Mouse (Mus musculus) frontal cortex, postnatal 10 days (tissue): ENCODE data around the gene Gm49333.

Experiments
- DNase-seq, 2 experiments: peaks; one replicate each; pipeline ENCODE4 v3.0.0; 2022; ENCODE audit warnings: low spot score in 2 of 2, mixed read lengths in 1 of 2

Gene Gm49333

DNA sequence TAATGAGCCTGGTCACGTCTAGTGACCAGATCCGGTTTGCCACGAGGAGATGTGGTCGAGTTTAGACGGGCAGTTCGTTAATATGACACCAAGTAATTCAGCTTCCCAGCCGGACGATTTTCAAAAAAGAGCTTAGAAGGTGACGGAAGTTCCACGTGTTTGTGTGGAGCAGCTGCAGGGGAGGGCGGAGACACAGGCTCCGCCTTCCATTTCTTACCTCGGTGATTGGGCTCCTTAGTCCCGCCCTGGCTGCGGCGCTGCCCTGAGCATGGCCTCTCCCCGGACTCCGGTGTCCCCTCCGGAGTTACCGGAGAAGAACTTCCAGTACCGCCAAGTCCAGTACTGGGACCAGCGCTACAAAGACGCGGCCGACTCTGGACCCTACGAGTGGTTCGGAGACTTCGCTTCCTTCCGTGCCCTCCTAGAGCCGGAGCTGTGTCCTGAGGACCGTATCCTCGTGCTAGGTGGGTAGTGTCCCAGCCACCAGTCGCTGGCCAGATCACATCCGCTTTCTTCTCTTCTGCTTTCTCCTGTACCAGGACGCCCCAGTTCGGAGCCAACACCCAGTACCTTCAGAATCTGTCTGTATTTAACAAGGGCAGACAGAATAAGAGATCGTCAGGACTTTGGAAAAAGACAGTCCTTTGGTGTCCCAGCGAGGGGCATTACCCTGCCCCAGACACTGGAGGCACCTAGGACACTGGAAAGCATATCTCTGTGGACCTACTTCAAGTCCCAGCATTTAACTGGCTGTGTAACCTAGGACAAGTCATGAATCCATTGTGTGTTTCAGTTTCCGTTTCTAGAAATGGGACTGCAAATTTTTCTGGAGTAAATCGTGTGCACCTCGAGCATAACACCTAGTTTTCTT is at the start of gene Gm49333, which contains the start of the genes Eef1akmt4 and Alg3:
Gene Gm49333 (plus strand): TSS at position 254 of the 871 bp plus-strand sequence.
Gene Eef1akmt4 (plus strand): TSS at position 237 of the 871 bp plus-strand sequence.
Gene Alg3 (minus strand): TSS at position 379 of the 871 bp plus-strand sequence.
- DNase-seq: peak; percentile 72 to 76

DNA sequence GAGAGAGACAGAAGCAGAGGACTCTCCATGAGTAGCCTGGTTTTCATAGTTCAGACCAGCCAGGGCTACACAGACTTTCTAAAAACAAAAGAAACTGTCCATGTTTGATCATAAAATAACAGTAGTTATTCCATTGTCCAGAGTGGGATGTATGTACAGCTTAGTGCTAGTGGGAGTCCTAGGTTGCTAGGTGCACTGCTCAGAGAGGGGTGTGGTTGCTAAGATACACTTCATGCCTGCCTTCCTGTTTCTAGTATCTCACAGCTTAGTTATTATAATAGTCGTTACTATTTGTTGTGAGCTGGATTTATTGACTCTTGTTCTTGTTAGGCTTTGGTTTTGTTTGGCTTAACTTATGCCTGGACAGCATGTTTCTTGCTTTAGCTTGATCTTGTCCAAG is 46.3 kb upstream of the Gm49333 start:
- DNase-seq: no peak

GRCm38 (mm10) chr16:20589366-20589938 is 22.0 kb upstream of the Gm49333 start, which contains the start of gene Vwa5b2:
Gene Vwa5b2, plus strand, starts transcription at chr16:20589471.
- DNase-seq: peak in 1 of 2 experiments; percentile 46

DNA sequence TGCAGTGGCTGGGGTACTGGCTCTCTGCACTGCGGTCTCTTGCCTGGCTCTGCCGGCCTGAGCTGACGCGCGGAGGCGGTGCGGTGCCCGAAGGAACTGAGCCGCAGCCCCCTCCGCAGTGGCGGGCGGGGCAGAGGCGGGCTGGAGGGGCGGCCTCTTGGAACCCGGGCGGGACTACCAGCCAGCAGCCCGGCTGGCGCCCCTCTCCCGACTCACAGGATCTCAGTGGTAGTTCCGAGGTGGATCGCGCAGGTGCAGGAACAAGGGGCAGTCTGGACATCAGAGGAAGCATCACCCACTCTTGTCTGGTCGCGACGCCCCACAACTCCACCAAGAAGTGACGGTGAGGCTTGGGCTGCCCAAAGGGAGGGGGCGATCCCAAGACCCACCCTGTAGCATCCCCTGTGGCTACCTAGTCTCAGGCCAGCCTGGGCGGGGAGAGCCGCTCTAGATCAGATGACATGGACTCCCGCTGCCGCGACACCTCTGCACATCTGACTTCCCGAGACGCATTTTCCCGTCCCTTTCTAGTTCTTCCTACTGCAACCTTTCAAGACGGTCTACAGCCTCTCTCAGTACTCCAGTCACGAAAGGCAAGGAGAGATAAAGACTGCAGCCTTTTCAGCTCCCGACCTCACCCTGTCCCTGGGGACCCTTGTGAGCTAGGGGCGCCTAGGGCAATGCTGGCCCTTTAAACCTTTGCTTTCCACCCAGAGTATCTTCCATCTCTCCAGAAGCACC is 21.3 kb upstream of the Gm49333 start:
- DNase-seq: peak in 1 of 2 experiments; percentile 56

- no peak for DNase-seq
These were observed 20.8 kb upstream of the Gm49333 start for GRCm38 (mm10) chr16:20590680-20591038.

GRCm38 (mm10) chr16:20591076-20591705 is 20.2 kb upstream of the Gm49333 start:
- DNase-seq: no peak

GRCm38 (mm10) chr16:20595060-20595673 is 16.2 kb upstream of the Gm49333 start:
- DNase-seq: no peak

DNA sequence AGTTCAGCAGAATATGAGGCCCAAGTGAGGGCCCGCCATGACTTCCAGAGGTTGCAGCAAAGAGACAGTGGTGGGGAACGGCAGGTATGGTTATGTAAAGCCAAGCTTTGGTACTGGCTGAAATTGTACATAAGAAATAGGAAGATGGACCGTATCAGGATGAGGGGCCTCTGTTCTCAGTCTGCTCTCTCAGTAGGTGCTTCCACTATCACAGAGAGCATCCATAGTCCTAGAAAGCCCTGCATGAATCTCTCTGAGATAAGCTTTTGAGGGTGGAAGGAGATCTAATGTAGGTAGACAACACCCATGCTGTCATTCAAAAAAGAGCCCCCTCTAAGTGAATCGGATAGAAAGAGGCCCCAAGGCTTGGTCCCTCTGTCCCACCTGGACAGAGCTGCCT is 15.7 kb upstream of the Gm49333 start:
- DNase-seq: no peak

DNA sequence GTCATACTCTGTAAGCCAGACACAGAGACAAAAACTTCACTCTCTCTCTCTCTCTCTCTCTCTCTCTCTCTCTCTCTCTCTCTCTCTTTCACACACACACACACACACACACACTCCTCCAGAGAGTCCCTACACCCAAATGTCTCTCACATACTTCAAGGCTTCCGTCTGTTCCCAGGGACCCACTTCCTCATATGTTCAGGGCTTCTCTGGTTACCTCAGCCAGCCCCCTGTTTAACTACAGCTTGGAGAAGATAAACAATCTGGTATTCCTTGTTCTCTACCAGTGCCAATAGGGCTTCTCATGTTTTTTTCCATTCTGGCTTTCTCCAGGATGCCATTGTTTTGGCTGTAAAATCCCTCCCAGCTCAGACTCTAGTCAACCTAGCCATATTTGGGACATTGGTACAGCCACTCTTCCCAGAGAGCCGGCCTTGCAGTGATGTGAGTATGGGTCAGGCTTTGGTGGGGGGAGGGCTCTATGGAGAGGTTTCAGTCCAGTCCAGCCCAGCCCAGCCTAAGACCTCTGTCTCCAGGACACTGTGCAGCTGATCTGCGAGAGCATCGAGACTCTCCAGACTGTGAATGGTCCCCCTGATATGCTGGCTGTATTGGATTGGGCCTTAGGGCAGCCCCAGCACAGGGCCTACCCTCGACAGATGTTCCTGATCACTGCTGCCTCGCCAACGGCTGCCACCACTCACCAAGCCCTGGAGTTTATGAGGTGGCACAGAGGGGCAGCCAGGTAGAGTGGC is 14.5 kb upstream of the Gm49333 start:
- DNase-seq: no peak

- DNase-seq: no peak
These were observed 10.9 kb upstream of the Gm49333 start for GRCm38 (mm10) chr16:20600511-20600910.

DNA sequence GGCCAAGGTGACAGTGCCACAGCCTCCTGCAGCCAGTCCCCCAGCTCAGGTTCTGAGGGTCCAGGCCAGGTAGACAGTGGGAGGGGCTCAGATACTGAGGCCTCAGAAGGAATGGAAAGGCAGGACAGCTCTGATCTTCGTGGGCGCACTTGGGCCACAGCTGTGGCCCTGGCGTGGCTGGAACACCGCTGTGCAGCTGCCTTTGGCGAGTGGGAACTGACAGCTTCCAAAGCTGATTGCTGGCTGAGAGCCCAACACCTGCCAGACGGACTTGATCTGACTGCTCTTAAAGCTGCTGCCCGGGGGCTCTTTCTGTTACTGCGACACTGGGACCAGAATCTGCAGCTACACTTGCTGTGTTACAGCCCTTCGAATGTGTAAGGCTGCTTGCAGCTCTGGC is 6.7 kb upstream of the Gm49333 start:
- DNase-seq: no peak

GRCm38 (mm10) chr16:20610501-20611356 is 681 bp upstream of the Gm49333 start:
- DNase-seq: peak; percentile 37 to 70

- no peak for DNase-seq
These were observed 8.4 kb downstream of the Gm49333 start for GRCm38 (mm10) chr16:20619541-20620398.

- DNase-seq: no peak
These were observed 9.0 kb downstream of the Gm49333 start for GRCm38 (mm10) chr16:20620399-20620735.

GRCm38 (mm10) chr16:20620751-20621190 is 9.4 kb downstream of the Gm49333 start:
- peak in 1 of 2 experiments; percentile 54 for DNase-seq

DNA sequence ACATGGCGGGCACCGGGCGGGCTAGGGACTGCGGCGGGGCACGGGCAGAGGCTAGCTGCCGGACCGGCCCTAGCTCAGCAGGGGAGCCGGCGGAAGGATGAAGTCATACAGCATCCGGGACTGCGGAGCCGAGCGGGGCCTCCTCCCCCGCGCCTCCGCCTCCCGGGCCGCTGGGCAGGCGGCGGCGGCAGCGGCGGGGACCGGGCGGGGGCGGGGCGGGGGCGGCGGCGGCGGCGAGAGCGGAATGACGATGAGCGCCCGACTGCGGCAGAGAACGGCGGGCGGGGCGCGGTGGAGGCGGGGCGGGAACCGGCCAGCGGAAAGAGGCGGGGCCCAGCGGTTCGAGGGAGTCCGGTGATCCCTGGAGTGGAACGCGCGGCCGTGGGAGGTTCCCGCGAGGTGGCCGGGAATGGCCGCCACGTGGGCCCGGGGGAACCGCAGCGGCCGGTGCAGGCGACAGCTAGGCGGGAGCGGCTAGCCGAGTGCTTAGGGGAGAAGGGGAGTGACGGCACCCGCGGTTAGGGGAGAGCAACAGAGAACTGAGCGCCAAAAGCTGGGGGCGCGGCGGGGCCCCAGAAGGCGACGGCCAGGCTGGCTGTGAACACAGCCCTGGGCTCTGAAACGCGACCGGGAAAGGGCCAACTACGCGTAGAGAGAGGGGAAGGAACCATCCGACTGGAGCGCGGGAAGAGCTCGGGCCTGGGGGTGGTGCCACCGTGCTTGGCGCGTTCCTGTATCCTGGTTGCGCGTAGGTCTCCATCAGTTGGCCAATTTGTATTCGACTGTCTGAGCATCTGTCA is 10.0 kb downstream of the Gm49333 start, which contains the start of gene Camk2n2:
Gene Camk2n2 (minus strand): TSS at position 97 of the 800 bp plus-strand sequence.
- peak in 1 of 2 experiments; percentile 54 for DNase-seq

DNA sequence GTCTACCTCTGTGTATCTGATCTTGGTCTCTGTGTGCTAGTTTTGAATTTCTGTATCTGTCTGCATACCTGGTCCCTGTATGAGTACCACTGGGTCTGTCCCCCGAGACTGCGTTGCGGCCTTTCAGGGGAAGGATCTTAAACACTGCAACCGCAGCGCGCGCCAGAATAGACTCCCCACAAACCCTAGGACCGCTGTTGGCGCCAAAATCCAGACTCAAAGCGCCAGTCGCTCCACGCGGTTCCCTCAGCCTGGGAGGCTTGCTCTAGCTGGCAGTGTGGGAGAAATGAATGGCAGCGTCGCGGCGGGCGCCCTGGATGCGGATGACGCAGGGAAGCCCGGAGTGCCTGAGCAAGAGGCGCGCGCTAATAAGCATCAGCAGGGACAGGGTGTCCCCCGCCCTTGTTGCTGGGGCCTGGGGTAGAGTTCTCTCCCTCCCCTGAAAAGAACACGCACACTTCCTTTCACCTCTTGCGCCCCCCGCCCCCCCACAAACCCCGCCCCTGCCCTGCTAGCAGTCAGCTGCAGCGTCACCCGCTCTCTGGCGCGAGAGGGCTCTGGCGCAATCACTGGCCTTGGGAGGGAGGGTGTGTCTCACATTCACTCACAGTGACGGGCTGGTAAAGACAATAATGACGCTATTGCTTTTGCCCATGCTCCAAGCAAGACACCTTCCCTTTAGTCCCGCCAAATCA is 10.7 kb downstream of the Gm49333 start:
- DNase-seq: peak in 1 of 2 experiments; percentile 65
